Mouse (Mus musculus) urinary bladder, postnatal 4 days (tissue): ENCODE measurements around the gene 9330159F19Rik.

Experiments
- DNase-seq, 2 experiments: peaks; one replicate each; pipeline ENCODE4 v3.0.0; 2021 to 2022; ENCODE audit warnings: low spot score in 2 of 2

9330159F19Rik gene

GRCm38 (mm10) chr10:29211453-29211852 is at the start of gene 9330159F19Rik:
9330159F19Rik (plus strand) TSS chr10:29211606.
- peak in 1 of 2 experiments; percentile 24 for DNase-seq

- DNase-seq = no peak
These were observed 49.7 kb upstream of the 9330159F19Rik start for GRCm38 (mm10) chr10:29161664-29162063.

- DNase-seq = no peak
These were observed 37.6 kb upstream of the 9330159F19Rik start for GRCm38 (mm10) chr10:29173778-29174177.

GRCm38 (mm10) chr10:29175656-29176055 is 35.8 kb upstream of the 9330159F19Rik start:
- no peak for DNase-seq

- no peak for DNase-seq
These were observed 34.5 kb upstream of the 9330159F19Rik start for GRCm38 (mm10) chr10:29176881-29177280.

GRCm38 (mm10) chr10:29178003-29178402 is 33.4 kb upstream of the 9330159F19Rik start:
- DNase-seq = no peak

- no peak for DNase-seq
These were observed 31.2 kb upstream of the 9330159F19Rik start for GRCm38 (mm10) chr10:29180210-29180609.

- DNase-seq = no peak
These were observed 30.4 kb upstream of the 9330159F19Rik start for GRCm38 (mm10) chr10:29181046-29181445.

- DNase-seq = no peak
These were observed 17.6 kb upstream of the 9330159F19Rik start for GRCm38 (mm10) chr10:29193769-29194168.

GRCm38 (mm10) chr10:29196811-29197210 is 14.6 kb upstream of the 9330159F19Rik start:
- peak in 1 of 2 experiments; percentile 59 for DNase-seq

GRCm38 (mm10) chr10:29198642-29199041 is 12.8 kb upstream of the 9330159F19Rik start, which contains the start of gene Gm49353:
Gm49353 (plus strand) TSS chr10:29198954.
- no peak for DNase-seq

GRCm38 (mm10) chr10:29199835-29200234 is 11.6 kb upstream of the 9330159F19Rik start:
- no peak for DNase-seq

GRCm38 (mm10) chr10:29200609-29201008 is 10.8 kb upstream of the 9330159F19Rik start:
- DNase-seq = no peak

- DNase-seq = no peak
These were observed 4.7 kb upstream of the 9330159F19Rik start for GRCm38 (mm10) chr10:29206730-29207129.

GRCm38 (mm10) chr10:29208735-29209134 is 2.7 kb upstream of the 9330159F19Rik start:
- no peak for DNase-seq

GRCm38 (mm10) chr10:29213534-29214100 is 2.2 kb downstream of the 9330159F19Rik start:
- no peak for DNase-seq

- DNase-seq = no peak
These were observed 5.6 kb downstream of the 9330159F19Rik start for GRCm38 (mm10) chr10:29216957-29217356.

GRCm38 (mm10) chr10:29217451-29217850 is 6.0 kb downstream of the 9330159F19Rik start:
- no peak for DNase-seq

- DNase-seq = no peak
These were observed 13.9 kb downstream of the 9330159F19Rik start for GRCm38 (mm10) chr10:29225329-29225728.

- DNase-seq = no peak
These were observed 19.8 kb downstream of the 9330159F19Rik start for GRCm38 (mm10) chr10:29231208-29231607.
